Mouse (Mus musculus) embryonic facial prominence, embryonic 12.5 days (tissue): ENCODE results near the gene Map10. TPM values are rescaled to one million over a fixed set of nuclear protein-coding genes. Genes with fewer than 3 reads are reported as not detected.

ENCODE experiments used
- ATAC-seq: fragments of 200-750 bp; cut with Nextera tagmentation; 2 replicates; pipeline ENCODE4 v1.8.0; 2017; ENCODE audit not compliant: insufficient number of reproducible peaks, insufficient read depth, low FRiP score, low TSS enrichment
- H3K27ac ChIP-seq: fragments of 300-500 bp; sonication (generic); 2 replicates; pipeline ENCODE4 v1.5.1; 2016; ENCODE audit warnings: mild to moderate bottlenecking
- H3K27me3 ChIP-seq: fragments of 300-500 bp; sonication (generic); 2 replicates; pipeline ENCODE4 v1.6.1; 2016; ENCODE audit warnings: mild to moderate bottlenecking, moderate library complexity
- H3K36me3 ChIP-seq: fragments of 300-500 bp; sonication (generic); 2 replicates; pipeline ENCODE4 v1.6.1; 2016; ENCODE audit warnings: mild to moderate bottlenecking
- H3K4me1 ChIP-seq: fragments of 300-500 bp; sonication (generic); 2 replicates; pipeline ENCODE4 v1.6.1; 2016
- H3K4me2 ChIP-seq: fragments of 300-500 bp; sonication (generic); replicated peaks from 2 replicates; pipeline ENCODE4 v1.6.1; 2016; ENCODE audit warnings: mild to moderate bottlenecking, moderate library complexity
- H3K4me3 ChIP-seq: fragments of 300-500 bp; sonication (generic); 2 replicates; pipeline ENCODE4 v1.5.1; 2016; ENCODE audit warnings: mild to moderate bottlenecking
- H3K9ac ChIP-seq: fragments of 300-500 bp; sonication (generic); 2 replicates; pipeline ENCODE4 v1.6.1; 2016; ENCODE audit warnings: mild to moderate bottlenecking, moderate library complexity
- H3K9me3 ChIP-seq: fragments of 300-500 bp; sonication (generic); 2 replicates; pipeline ENCODE4 v1.6.1; 2016; ENCODE audit warnings: mild to moderate bottlenecking, moderate library complexity
- WGBS: fragments of 180-500 bp; shearing (Covaris S2); methylation state at CpG from one replicate; pipeline ENCODE4 v1.1.7; 2016; 5-methylcytosine and 5-hydroxymethylcytosine counted together
- polyA plus RNA-seq: library from polyadenylated mRNA; unstranded; fragments of >200 nt; fragmentation: Nextera tagmentation; extraction: Ambion mirVana; gene quantifications from 2 replicates; pipeline ENCODE4 v1.2.1, GENCODE M21; 2016

Map10 gene
- polyA plus RNA-seq, 1 experiment from 2014 or later, result 7.1 TPM

- Histone ChIP-seq H3K4me2 (no peak overlapping the region), H3K9me3 (no peaks in the 10 kb centered on the region), H3K36me3 (no peaks in the 10 kb centered on the region), H3K9ac (no peak overlapping the region), H3K4me3 (no peak overlapping the region), H3K4me1 (no peaks in the 10 kb centered on the region), H3K27ac (no peak overlapping the region), H3K27me3 (no peaks in the 10 kb centered on the region)
- no peak for ATAC-seq
- 85% methylated on average over 6 of the region's 6 CpGs for WGBS
Measured at GRCm38 (mm10) chr8:125695951-125696350, 26.3 kb downstream of the Map10 start.

GRCm38 (mm10) chr8:125699391-125700025 lies 29.9 kb downstream of the Map10 start:
- ATAC-seq, result no peak
- no peak overlapping the region for H3K4me2 ChIP-seq
- no peak overlapping the region for H3K27ac ChIP-seq
- H3K36me3 ChIP-seq, result no peaks in the 10 kb centered on the region
- no peak overlapping the region for H3K9ac ChIP-seq
- H3K4me3 ChIP-seq, result no peak overlapping the region
- no peaks in the 10 kb centered on the region for H3K27me3 ChIP-seq
- H3K9me3 ChIP-seq, result no peaks in the 10 kb centered on the region
- no peaks in the 10 kb centered on the region for H3K4me1 ChIP-seq
- 83% methylated on average over 6 of the region's 6 CpGs for WGBS

- no peaks in the 10 kb centered on the region for H3K36me3 ChIP-seq
- H3K27me3 ChIP-seq, result no peaks in the 10 kb centered on the region
- WGBS, result 58% methylated on average over 7 of the region's 7 CpGs
- ATAC-seq, result no peak
- H3K27ac ChIP-seq, result no peak overlapping the region
- H3K4me2 ChIP-seq, result no peak overlapping the region
- H3K4me3 ChIP-seq, result no peak overlapping the region
- H3K9ac ChIP-seq, result no peak overlapping the region
- no peaks in the 10 kb centered on the region for H3K4me1 ChIP-seq
- no peaks in the 10 kb centered on the region for H3K9me3 ChIP-seq
Measured at GRCm38 (mm10) chr8:125700407-125700806, 30.8 kb downstream of the Map10 start.

- H3K4me2 ChIP-seq, result no peak overlapping the region
Measured at GRCm38 (mm10) chr8:125702868-125703473, 33.4 kb downstream of the Map10 start.

GRCm38 (mm10) chr8:125704434-125704833 lies 34.8 kb downstream of the Map10 start:
- ATAC-seq, result no peak
- no peak overlapping the region for H3K27ac ChIP-seq
- no peaks in the 10 kb centered on the region for H3K27me3 ChIP-seq
- H3K4me1 ChIP-seq, result no peaks in the 10 kb centered on the region
- 80% methylated on average over 6 of the region's 6 CpGs for WGBS
- H3K4me3 ChIP-seq, result no peak overlapping the region
- no peaks in the 10 kb centered on the region for H3K9me3 ChIP-seq
- no peak overlapping the region for H3K9ac ChIP-seq
- no peak overlapping the region for H3K4me2 ChIP-seq
- H3K36me3 ChIP-seq, result no peaks in the 10 kb centered on the region

More at GRCm38 (mm10) chr8:125702868-125703473, 33.4 kb downstream of the Map10 start:
- H3K9me3 ChIP-seq, result no peaks in the 10 kb centered on the region
- H3K27me3 ChIP-seq, result no peaks in the 10 kb centered on the region
- no peak overlapping the region for H3K27ac ChIP-seq
- H3K4me1 ChIP-seq, result no peaks in the 10 kb centered on the region
- no peak overlapping the region for H3K4me3 ChIP-seq
- H3K9ac ChIP-seq, result no peak overlapping the region
- no peaks in the 10 kb centered on the region for H3K36me3 ChIP-seq
- ATAC-seq, result no peak
- WGBS, result 79% methylated on average over 15 of the region's 15 CpGs

GRCm38 (mm10) chr8:125705816-125706215 lies 36.2 kb downstream of the Map10 start:
- 85% methylated on average over 7 of the region's 7 CpGs for WGBS
- Histone ChIP-seq H3K4me2 (no peak overlapping the region), H3K27ac (no peak overlapping the region), H3K27me3 (no peaks in the 10 kb centered on the region), H3K4me3 (no peak overlapping the region), H3K9me3 (no peaks in the 10 kb centered on the region), H3K9ac (no peak overlapping the region), H3K4me1 (no peaks in the 10 kb centered on the region), H3K36me3 (no peaks in the 10 kb centered on the region)
- no peak for ATAC-seq

- Histone ChIP-seq H3K27ac (no peak overlapping the region), H3K9ac (no peak overlapping the region), H3K9me3 (no peaks in the 10 kb centered on the region), H3K4me3 (no peak overlapping the region), H3K4me2 (no peak overlapping the region), H3K4me1 (no peaks in the 10 kb centered on the region), H3K27me3 (no peaks in the 10 kb centered on the region), H3K36me3 (no peaks in the 10 kb centered on the region)
- ATAC-seq, result no peak
- 90% methylated on average over 5 of the region's 5 CpGs for WGBS
Measured at GRCm38 (mm10) chr8:125709171-125709570, 39.6 kb downstream of the Map10 start.

GRCm38 (mm10) chr8:125711514-125711913 lies 41.9 kb downstream of the Map10 start:
- 0 out of 2 replicates have a peak, but pooled peaks cover 2% of the 10 kb centered on the region for H3K4me1 ChIP-seq
- ATAC-seq, result no peak
- H3K4me3 ChIP-seq, result no peak overlapping the region

GRCm38 (mm10) chr8:125716211-125716610 lies 46.6 kb downstream of the Map10 start:
- ATAC-seq, result no peak
- Histone ChIP-seq H3K27ac (no peak overlapping the region), H3K27me3 (no peaks in the 10 kb centered on the region), H3K9ac (no peak overlapping the region), H3K4me2 (no peak overlapping the region), H3K9me3 (no peaks in the 10 kb centered on the region), H3K4me3 (no peak overlapping the region), H3K36me3 (no peaks in the 10 kb centered on the region), H3K4me1 (0 out of 2 replicates have a peak, but pooled peaks cover 4% of the 10 kb centered on the region)
- WGBS, result 38% methylated on average over 4 of the region's 4 CpGs

More at GRCm38 (mm10) chr8:125711514-125711913, 41.9 kb downstream of the Map10 start:
- Histone ChIP-seq H3K9ac (no peak overlapping the region), H3K36me3 (no peaks in the 10 kb centered on the region), H3K9me3 (no peaks in the 10 kb centered on the region), H3K4me2 (no peak overlapping the region), H3K27ac (no peak overlapping the region), H3K27me3 (no peaks in the 10 kb centered on the region)
- WGBS, result 86% methylated on average over 5 of the region's 5 CpGs

- no peaks in the 10 kb centered on the region for H3K27me3 ChIP-seq
- no peak for ATAC-seq
- WGBS, result 40% methylated on average over 7 of the region's 7 CpGs
- H3K4me1 ChIP-seq, result 0 out of 2 replicates have a peak, but pooled peaks cover 4% of the 10 kb centered on the region
- no peaks in the 10 kb centered on the region for H3K9me3 ChIP-seq
- H3K9ac ChIP-seq, result no peak overlapping the region
- no peak overlapping the region for H3K27ac ChIP-seq
- H3K4me3 ChIP-seq, result no peak overlapping the region
- H3K36me3 ChIP-seq, result no peaks in the 10 kb centered on the region
- H3K4me2 ChIP-seq, result no peak overlapping the region
Measured at GRCm38 (mm10) chr8:125716613-125717012, 47.0 kb downstream of the Map10 start.

- ATAC-seq, result no peak
- no peaks in the 10 kb centered on the region for H3K36me3 ChIP-seq
- no peak overlapping the region for H3K4me3 ChIP-seq
- H3K27me3 ChIP-seq, result no peaks in the 10 kb centered on the region
- H3K4me2 ChIP-seq, result no peak overlapping the region
- H3K4me1 ChIP-seq, result 0 out of 2 replicates have a peak, but pooled peaks cover 4% of the 10 kb centered on the region
- 66% methylated on average over 4 of the region's 4 CpGs for WGBS
- H3K9me3 ChIP-seq, result no peaks in the 10 kb centered on the region
- no peak overlapping the region for H3K27ac ChIP-seq
- H3K9ac ChIP-seq, result no peak overlapping the region
Measured at GRCm38 (mm10) chr8:125718914-125719313, 49.3 kb downstream of the Map10 start.

- Histone ChIP-seq H3K4me1 (no peaks in the 10 kb centered on the region), H3K27me3 (no peaks in the 10 kb centered on the region)
- WGBS, result 89% methylated on average over 7 of the region's 7 CpGs
Measured at GRCm38 (mm10) chr8:125722675-125723074, 53.1 kb downstream of the Map10 start.

More at GRCm38 (mm10) chr8:125722675-125723074, 53.1 kb downstream of the Map10 start:
- Histone ChIP-seq H3K36me3 (no peaks in the 10 kb centered on the region), H3K27ac (no peak overlapping the region), H3K9me3 (no peaks in the 10 kb centered on the region), H3K4me2 (no peak overlapping the region), H3K4me3 (no peak overlapping the region), H3K9ac (no peak overlapping the region)
- no peak for ATAC-seq
